Mouse (Mus musculus): Measurements from ENCODE around the gene Cnot9.
"Not testable (repeated sequence)": the region's sequence is repeated elsewhere in the genome, so short reads cannot be mapped to it uniquely, and the experiment has no call there.

Cnot9 gene

DNA sequence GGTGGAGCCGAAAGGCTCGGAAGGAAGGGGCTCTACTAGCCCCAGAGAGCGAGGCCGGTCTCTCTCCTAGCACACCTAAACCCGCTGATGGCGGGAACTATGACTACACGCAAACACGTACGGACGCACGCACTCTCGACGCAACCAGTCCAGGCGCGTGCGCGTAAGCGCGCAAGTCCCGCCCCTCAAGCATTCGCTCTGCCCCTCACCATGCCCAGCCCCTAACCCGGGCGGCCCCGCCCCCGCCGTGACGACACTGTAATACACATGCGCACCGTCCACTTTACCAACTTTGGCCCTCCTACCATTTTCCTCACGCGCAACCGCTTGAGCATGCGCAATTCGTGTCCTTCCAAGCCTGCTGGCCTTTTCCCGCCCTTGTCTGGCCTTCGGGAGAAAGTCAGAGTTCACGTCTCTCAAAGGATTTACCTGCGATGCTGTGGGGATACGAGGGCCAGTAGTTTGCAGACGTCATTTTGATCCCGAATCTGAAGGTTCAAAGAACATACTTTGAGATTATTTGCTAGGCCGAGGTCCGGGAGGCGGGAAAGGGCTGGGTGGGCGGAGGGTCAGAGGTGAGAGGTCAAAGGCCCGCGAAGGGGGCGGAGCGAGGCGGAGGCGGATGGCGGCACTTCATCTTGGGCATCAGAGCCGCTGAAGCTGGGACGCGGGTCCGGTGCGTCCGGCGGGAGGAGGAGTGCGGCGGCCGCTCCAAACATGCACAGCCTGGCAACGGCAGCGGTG, at the start of gene Cnot9:
Gene Cnot9, plus strand, starts transcription at position 338 of the 744 bp plus-strand sequence.
- peak; percentile 100 for DNase-seq

GRCm38 (mm10) chr1:74460273-74460672, 45.6 kb upstream of the Cnot9 start:
- DNase-seq = peak; percentile 69

- no peak for DNase-seq
Measured at GRCm38 (mm10) chr1:74485792-74486191, 20.1 kb upstream of the Cnot9 start.

DNA sequence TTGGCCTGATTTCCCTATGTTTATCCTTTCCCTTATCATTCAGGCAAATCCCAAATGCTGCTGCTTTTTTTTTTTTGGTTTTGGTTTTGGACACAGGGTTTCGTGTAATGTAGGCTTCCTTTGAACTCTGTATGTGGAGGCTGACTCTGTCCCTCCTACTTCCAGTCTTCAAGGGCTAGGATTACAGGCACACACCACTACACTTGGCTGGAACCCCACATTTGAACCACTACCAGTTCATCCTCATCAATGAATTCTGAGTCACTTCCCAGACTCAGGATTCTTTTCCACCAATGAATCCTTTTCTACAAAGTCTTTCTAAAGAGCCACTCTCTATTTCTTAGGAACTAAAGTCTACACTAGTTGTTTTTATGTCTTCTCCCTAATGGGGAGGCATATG, 4.8 kb upstream of the Cnot9 start:
- DNase-seq = no peak

DNA sequence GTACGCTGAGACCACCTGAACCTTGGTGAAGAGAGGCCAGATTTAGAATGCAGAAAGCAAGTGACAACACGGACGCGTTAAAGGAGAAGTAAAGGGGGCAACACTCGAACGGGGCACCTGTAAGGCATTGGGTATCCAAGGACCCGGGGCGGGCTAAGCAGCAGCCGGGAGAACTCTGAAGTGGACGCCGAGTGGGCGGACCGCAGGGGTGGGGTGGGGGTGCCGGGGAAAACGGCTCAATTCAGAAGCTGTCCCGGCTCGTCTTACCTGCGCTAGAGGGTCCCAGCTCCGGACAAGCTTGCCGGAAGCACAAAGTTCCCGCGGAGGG, 501 bp upstream of the Cnot9 start:
- no peak for DNase-seq

- peak; percentile 73 for DNase-seq
Measured at GRCm38 (mm10) chr1:74506471-74506881, 618 bp downstream of the Cnot9 start.

GRCm38 (mm10) chr1:74507780-74508179, 1.9 kb downstream of the Cnot9 start:
- DNase-seq = no peak

- no peak for DNase-seq
Measured at GRCm38 (mm10) chr1:74511306-74511705, 5.4 kb downstream of the Cnot9 start.

DNA sequence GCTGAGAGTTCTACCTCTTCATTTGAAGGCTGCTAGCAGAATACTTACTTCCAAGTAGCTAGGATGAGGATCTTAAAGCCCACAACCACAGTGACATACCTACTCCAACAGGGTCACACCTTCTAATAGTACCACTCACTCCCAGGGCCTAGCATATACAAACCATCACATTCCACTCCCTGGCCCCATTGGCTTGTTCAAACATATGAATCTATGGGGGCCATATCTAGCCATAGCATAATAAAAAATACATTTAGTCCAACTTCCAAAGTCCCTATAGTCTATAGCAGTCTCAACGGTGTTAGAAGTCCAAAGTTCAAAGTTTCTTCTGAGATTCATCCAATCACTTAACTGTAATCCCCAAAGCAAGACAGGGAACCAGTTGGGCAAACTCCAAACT, 7.1 kb downstream of the Cnot9 start:
- DNase-seq = not testable (repeated sequence)

- DNase-seq = no peak
Measured at GRCm38 (mm10) chr1:74519875-74520274, 14.0 kb downstream of the Cnot9 start.

DNA sequence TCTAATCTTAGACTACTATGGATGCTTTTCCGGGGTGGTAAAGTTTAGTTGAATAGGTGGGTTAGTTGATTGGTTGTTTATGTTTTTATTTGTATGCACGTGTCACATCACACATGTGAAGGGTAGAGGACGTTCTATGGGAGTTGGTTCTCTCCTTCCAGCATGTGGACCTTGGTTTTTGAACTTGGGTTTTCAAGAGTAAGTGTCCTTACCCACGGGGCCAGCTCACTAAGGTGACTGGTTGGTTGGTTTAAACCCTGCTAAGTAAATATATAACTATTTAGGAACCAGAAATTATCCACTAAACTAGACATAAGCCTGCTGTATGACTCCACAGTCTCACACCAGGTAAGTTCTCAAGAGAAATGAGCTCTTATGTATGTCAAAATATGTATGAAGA, 18.9 kb downstream of the Cnot9 start:
- no peak for DNase-seq

GRCm38 (mm10) chr1:74528589-74528988, 22.7 kb downstream of the Cnot9 start:
- DNase-seq = no peak

- DNase-seq = no peak
Measured at GRCm38 (mm10) chr1:74538650-74539049, 32.8 kb downstream of the Cnot9 start.

DNA sequence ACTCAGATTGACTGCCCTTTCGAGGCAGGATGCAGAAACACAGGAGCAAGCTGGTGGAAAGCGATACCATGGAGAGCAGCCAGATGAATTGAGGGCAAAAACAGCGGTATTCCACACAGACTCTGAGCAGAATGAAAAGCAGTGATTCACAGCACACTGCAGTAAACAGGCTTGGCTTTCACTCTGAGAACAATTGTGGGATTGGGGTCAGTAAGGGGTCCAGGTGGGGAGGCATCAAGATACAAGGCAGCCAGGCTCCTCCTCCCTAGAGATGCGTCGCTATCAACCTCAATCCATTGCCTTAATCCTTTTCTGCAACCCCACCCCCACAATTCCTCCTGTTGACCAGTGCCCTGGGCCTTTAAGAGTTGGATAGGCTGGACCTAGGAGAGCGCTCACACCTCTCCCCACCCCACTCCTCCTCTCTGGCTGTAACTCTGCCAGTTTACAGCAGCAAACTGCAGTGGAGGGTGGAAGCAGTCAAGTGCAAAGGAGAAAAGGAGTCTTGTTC, 36.6 kb downstream of the Cnot9 start, which contains the start of gene Plcd4:
Gene Plcd4, plus strand, starts transcription at position 438 of the 511 bp plus-strand sequence.
- DNase-seq = peak; percentile 31

DNA sequence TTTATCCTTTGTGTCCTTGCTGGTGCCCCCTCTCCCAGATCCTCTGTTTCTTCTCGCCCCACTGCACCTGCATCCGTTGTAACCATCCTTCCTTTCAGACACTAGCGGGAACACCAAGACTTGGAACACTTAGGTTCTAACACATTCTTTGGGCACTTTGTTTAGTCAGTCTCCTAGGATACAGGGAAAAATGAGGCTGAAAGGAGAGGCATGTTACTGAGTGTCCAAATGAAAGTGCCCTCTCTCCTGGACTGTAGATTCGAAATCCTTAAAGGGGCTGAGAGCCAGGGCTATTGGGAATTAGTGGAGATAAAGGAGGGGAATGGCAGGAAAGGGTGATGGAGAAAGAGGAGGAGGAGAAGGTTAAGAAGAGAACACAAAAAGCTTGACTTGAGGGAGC, 38.3 kb downstream of the Cnot9 start, which contains the start of gene Usp37:
Gene Usp37, minus strand, starts transcription at position 101 of the 400 bp plus-strand sequence.
- no peak for DNase-seq

- DNase-seq = no peak
Measured at GRCm38 (mm10) chr1:74559061-74559460, 53.2 kb downstream of the Cnot9 start.

GRCm38 (mm10) chr1:74565834-74566233, 60.0 kb downstream of the Cnot9 start:
- no peak for DNase-seq

GRCm38 (mm10) chr1:74569739-74570719, 64.2 kb downstream of the Cnot9 start:
- DNase-seq = no peak
